Mouse (Mus musculus): ENCODE measurements around the gene Grb14.

The Grb14 gene

DNA sequence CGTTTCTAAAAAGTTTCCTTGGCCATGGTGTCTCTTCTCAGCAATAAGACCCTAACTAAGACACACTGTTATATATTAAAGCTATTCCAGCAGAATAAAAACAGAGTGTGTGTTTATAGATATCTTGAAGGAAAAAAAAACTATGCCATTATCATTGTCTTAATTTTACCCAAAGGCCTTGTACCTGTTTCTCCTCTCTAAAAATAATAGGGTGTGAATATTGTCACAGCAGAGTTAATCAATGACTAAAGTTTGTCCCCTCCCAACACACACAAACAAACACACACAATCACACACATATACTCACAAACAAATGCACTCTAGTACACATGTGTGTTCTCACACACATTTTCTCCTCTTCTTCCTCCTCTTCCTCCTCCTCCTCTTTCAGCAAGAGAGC is at the start of gene Grb14:
Gene Grb14 (minus strand): TSS at position 101 of the 400 bp plus-strand sequence.
- no peak for DNase-seq (ENCODE audit: low spot score in 2 of 2)

GRCm38 (mm10) chr2:65072205-65072604 is 47.4 kb upstream of the Grb14 start:
- DNase-seq (ENCODE audit: low spot score in 2 of 2): no peak

- no peak for DNase-seq (ENCODE audit: low spot score in 2 of 2)
Observed at GRCm38 (mm10) chr2:65053764-65054163, 29.0 kb upstream of the Grb14 start.

DNA sequence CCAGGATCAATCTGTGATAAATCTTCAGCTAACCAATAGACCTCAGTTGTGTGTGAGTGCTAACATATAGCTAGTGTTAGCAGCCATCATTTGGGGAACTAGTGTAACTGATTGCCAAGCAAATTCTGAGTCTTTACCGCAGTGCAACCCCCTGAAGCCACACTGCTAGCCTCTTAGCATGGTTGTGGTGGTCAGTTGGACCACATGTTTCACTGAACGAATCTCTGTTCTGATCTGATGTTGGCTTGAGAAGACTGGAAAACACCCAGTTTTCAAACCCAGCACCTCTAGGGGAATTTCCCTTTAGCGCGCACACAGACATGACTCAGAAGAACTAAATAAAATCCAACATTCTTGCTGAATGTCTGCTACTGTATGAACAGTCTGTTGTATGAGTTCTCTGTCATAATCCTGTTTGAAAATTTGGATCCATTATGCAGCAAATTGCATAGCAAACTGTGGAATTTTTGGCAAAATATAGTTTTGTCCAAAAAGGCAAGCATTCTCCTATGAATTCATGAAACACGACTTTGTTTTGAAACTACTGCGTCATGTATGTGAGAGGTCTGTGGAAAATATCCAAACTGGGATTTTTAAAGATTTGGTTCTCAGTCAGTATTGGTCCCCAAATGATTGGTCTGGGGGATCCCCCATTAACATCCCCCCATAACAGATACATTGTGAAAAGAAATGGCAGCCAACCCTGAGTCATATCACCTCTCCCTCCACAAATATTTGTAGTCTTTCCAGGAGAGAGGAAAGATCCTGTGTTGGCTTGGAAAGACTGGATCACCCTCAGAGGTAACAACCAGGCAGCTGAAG is 27.6 kb upstream of the Grb14 start:
- DNase-seq (ENCODE audit: low spot score in 2 of 2): no peak

- DNase-seq (ENCODE audit: low spot score in 2 of 2): no peak
Observed at GRCm38 (mm10) chr2:65050776-65051175, 26.0 kb upstream of the Grb14 start.

DNA sequence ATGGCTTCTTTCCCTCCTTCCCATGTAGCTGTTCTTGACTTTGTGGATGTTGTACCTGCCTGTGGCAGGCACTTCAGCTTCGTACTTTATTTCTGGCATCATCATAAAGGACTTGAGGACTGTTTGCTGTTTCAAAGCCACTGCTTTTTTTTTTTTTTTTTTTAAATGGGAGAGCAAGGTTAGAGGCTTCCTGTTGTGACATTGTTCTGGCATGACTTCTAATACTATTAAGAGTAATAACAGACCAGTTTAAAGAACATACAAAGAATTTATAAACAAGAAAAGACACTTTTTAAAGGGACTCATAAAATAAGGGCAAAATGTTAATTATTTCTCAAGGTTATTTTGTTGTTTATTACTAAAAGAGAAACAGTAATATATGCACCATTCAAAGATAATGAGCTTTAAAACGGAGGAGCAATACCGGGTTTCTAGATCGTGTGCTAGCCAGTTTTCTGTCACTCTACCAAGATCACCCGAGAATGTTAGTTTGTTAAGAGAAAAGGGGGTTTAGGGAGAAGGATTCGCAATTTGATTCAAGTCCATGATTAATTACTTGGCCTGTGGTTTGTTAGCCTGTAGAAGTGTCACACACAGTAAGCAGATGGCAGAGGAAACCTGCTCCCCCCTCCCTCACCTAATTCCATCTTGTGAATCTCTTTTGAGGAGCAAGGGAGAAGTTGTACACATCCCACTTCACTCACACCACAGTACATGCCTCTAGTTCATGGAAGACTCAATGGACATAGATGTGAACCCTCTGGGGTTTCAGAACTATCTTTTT is 23.6 kb upstream of the Grb14 start:
- no peak for DNase-seq (ENCODE audit: low spot score in 2 of 2)

DNA sequence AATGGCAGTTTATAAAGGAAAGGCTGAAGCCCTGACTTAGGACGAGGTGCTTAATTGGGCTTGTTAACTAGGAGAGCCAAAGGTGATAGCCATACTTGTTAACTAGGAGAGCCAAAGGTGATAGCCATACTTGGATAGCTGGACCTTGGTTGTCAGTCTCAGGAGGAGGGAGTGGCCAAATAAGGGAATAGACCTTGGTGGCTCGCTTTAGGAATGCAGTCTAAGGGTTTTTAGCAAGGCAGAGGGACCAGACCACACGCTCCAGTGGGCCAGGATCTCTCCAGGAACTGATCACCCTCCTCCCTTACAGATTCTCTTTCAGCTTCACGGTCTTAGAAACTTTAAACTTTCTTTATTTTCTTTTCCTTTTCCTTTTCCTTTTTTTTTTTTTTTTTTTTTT is 13.4 kb upstream of the Grb14 start:
- no peak for DNase-seq (ENCODE audit: low spot score in 2 of 2)

DNA sequence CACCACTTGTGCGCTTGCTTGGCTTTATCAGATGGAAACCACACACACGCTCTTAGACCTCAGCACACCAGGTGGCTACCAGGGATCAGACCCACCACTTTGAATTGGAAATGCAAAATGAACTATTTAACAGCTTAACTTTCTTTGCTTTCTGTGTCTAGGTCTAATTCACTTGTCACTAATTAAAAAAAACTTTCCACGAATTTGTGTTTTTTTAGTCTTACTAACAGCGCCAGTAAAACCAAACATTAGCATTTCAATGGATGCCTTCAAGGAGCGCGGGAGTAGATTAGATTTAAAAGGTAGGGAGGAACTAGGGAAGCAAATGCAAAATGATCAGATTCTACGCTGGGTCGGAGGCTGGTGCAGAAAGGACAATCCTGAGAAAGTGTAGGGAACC is 12.8 kb upstream of the Grb14 start:
- DNase-seq (ENCODE audit: low spot score in 2 of 2): no peak

- DNase-seq (ENCODE audit: low spot score in 2 of 2): peak; percentile 22 to 42
Observed at GRCm38 (mm10) chr2:65022363-65023240, 2.2 kb downstream of the Grb14 start.

- DNase-seq (ENCODE audit: low spot score in 2 of 2): no peak
Observed at GRCm38 (mm10) chr2:65021691-65022362, 3.0 kb downstream of the Grb14 start.

DNA sequence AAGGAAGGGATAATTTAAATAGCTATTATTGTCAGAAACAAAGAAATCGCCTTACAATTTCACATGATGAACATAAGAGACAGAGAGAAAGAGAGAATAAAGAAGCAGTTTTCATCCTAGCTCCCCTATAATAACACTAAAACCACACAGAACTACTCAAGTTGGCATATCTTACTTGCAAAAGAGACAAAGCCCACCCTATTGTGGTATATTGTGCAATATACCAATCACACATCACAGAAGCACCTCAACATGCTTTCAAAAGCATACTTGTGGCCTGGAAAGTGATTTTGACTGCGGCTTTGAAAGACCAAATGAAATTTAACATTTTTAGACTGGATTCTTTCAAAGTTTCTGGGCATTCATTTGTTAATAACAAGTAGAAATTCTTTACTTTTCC is 7.4 kb downstream of the Grb14 start:
- DNase-seq (ENCODE audit: low spot score in 2 of 2): no peak

DNA sequence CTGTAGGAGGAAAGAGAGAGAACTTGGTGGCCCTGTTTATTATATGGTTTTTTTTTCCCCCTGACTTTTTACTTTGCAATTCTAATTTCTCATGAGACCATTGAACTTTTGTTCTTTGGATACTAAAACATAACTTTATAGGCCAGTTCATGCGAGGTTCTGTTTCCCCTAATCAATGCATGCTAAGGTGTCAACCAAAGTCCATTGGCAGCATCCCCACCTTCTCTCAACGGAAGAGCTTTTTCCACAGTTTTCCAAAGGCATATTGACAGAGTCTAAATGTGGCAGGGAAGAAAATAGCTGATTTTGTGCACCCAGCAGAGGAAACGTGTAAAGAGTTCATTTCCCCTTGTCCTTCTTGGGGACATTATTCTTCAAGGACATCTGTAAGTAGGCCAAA is 10.2 kb downstream of the Grb14 start:
- no peak for DNase-seq (ENCODE audit: low spot score in 2 of 2)

DNA sequence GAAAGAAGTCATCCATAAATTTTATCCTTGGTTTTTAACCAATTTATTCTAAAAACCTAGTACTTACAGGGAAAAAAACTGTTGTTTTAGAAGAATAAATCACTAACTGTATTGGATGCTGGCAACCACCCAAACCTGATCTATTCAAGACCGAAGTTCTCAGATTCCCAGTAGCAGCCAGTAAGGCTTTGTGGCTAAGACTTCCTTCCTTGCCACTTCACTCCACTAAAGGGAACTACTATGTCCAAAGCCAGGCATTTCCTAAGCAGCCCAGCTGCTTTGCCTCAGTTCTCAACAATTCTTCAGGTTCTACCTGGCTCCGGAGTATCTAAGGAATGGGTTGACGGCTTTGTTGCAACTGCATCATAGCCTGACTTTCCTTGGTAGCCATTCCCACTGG is 14.7 kb downstream of the Grb14 start:
- DNase-seq (ENCODE audit: low spot score in 2 of 2): no peak

DNA sequence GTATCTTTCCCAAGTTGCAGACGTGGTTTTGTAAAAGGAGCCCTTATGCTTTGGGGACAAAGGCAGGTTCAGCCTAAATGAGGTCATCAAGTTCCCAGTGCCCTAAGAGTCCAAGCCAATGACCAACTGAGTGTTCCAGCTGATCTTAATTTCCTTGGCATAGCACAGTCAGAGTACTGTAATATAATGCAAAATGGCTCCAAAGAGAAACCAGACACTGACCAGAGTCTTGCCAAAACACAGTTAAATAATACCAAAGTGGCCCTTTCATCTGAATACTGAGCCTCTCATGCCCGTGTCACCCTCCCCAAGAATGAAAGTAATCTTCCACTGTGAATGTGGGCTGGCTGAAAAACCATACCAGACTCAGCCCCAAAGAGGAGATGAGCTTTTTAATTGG is 17.4 kb downstream of the Grb14 start:
- DNase-seq (ENCODE audit: low spot score in 2 of 2): no peak

- DNase-seq (ENCODE audit: low spot score in 2 of 2): no peak
Observed at GRCm38 (mm10) chr2:65005044-65005443, 19.7 kb downstream of the Grb14 start.

- DNase-seq (ENCODE audit: low spot score in 2 of 2): no peak
Observed at GRCm38 (mm10) chr2:65003433-65003832, 21.4 kb downstream of the Grb14 start.

DNA sequence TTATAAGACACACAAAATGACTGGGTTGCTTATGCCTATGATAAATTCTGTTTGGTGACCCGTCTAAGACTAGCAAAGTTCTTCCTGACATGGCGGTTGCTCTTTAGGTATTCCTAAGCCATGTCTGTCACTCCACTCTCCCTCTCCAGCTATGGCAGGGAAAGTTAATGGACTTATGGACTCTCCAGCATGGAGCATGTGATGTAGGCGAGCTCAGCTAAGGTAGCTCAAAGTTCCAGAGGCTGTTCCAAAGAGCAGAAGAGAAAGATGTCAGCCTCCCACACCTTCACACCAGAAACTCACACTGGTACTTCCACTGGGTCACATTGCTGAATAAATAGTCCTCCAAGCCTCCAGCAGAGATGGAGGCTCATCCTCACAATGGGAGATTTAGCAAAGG is 22.2 kb downstream of the Grb14 start:
- DNase-seq (ENCODE audit: low spot score in 2 of 2): no peak

DNA sequence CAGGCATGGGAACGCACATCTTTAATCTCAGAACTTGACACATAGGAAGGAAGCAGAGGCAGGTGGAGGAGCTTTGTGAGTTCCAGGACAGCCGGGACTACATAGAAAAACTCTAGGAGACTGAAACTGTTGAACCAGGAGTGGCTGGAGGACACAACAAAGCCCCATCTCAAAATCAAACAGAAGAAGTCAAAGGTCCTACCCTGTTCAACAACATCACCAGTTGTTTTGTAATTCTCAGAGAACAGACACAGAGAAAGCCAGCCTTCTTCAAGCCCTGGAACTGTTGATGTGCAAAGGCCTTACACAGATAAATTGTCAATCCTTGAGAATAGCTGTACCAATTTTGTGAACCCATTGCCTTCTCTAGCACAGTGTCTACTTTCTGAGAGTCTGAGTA is 29.7 kb downstream of the Grb14 start:
- DNase-seq (ENCODE audit: low spot score in 2 of 2): no peak

DNA sequence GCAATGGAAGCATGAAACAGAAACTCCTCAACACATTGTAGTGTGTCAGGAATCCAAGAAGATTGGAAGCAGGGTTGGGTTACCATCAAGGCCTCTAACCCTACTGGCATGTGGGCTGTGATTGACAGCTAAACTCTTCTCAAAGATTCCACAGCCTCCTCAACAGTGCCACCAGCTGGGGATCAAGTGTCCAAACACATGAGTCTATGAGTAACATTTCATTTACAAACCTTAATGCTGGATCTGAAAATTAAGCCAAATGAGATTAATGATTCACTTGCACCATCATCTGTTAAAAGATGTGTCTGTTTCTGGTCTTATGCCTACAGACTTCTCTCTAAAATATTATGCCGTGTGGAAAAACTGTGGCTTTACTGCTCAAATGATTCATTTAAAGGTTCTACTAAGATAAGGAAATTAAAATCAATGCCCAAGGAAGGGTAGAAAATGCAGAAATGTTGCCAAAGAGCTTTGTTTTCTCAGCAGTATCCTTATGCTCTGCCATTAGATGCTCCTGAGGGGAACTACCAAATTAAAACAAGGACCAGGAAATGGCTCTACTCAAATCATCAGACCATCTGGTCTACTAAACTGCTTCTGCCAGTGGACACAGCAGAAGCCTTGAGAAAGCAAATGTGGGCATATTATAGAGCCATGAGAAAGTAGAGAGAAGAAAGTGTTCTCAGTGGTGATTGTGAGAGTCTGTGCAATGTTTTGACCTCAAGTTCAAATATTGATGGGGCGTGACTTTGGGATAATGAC is 35.2 kb downstream of the Grb14 start:
- DNase-seq (ENCODE audit: low spot score in 2 of 2): no peak

DNA sequence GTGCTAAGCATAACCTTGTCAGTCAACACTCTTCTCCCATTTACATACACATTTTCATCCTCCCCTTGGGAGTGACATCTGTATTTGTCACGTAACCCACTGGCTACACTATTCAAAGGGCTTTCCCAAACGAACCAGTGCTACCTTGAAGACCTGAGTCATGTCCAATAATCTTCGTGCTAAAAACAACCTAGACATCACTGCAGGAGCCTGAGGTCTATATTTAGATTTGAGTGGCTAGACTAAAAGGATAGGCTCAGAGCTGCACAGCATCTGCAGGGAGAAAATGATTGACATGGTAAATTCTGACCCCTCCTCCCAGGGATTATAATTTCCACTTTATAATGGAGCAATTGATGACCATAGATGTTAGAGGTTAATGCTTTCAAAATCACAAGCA is 37.0 kb downstream of the Grb14 start:
- no peak for DNase-seq (ENCODE audit: low spot score in 2 of 2)

DNA sequence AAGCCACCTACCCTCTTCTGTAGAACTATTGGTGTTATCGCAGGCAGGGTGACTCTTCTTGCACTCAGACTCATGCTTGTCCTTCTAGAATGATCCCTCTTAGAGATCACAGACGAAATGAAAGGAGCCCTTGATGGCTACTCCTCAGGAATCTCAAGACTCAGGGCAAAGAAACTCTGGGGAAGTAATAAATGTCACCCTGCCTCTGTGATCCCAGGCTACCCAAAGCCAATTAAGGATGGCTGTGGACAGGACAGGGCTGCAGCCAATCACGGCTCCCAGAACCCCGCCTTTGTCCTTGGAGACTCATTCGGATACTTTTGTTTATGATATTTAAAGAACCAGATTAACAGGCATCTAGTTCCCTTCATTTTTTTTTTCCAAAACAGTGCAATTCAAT is 49.2 kb downstream of the Grb14 start:
- DNase-seq (ENCODE audit: low spot score in 2 of 2): no peak

All from urinary bladder, adult 18-20 months (tissue).